Mouse (Mus musculus): ENCODE measurements around the gene Sema6d. TPM values are rescaled to one million over a fixed set of nuclear protein-coding genes. Genes with fewer than 3 reads are reported as not detected.

Gene Sema6d
- total and polyA plus RNA-seq, 3 experiments, result 0.05 TPM; not detected in 2

DNA sequence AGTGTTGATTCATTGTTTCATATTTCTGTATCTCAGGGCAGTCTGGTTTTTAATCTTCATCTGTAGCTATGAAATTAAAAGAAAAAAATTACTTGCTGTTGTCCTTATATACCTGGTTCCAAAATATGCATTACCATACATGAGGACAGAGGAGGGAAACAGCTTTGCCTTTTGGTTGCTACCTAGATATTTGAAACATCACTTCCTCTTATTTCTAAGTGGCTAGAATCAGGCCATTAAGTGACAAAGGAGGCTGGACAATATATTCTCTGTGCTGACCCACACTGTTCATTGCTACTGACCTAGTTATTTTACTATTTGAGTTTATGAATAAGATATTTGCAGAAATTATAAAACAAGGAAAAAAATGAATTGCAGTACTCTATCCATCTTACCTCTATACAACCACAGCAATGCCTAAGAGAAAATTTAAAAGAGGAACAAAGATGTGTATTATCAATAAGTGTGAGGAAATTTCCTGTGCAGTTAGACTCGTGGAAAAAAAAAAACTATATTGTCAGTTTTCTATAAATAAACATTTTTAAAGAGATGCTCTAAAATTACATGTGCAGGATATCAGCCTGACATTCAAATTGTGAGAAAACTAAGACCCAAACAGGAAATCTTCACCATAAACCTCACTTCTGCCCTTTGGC, 330.5 kb downstream of the Sema6d start:
- Histone ChIP-seq H3K4me1 (ENCODE audit: insufficient read depth, low read depth, low read length) (no peaks in the 10 kb centered on the region), H3K27me3 (ENCODE audit: insufficient read depth, low read length) (no peaks in the 10 kb centered on the region), H3K36me3 (replicated peaks) (no peaks in the 10 kb centered on the region), H3K9me3 (replicated peaks) (peaks cover 21% of the 10 kb centered on the region), H3K4me3 (ENCODE audit: low read depth, low read length) (no peak overlapping the region)
- DNase-seq (ENCODE audit: low spot score), result no peak
- TF ChIP-seq GATA2 (IDR thresholded peaks at IDR 0.05; ENCODE audit: borderline replicate concordance, low read depth, low read length), result no peak
- no peak for TF ChIP-seq POLR2AphosphoS5 (IDR thresholded peaks at IDR 0.05; ENCODE audit: insufficient replicate concordance, low read depth, low read length)
- TF ChIP-seq TAL1 (conservative IDR thresholded peaks at IDR 0.05; ENCODE audit: low read depth, low read length), result no peak
- no peak for TF ChIP-seq CTCF (IDR thresholded peaks at IDR 0.05; ENCODE audit: low read depth, low read length)
- TF ChIP-seq GATA1 (IDR thresholded peaks at IDR 0.05; ENCODE audit: borderline replicate concordance, low read length), result no peak
- no peak for ATAC-seq (ENCODE audit: extremely low read depth, insufficient number of reproducible peaks, low FRiP score, poor library complexity, severe bottlenecking)

DNA sequence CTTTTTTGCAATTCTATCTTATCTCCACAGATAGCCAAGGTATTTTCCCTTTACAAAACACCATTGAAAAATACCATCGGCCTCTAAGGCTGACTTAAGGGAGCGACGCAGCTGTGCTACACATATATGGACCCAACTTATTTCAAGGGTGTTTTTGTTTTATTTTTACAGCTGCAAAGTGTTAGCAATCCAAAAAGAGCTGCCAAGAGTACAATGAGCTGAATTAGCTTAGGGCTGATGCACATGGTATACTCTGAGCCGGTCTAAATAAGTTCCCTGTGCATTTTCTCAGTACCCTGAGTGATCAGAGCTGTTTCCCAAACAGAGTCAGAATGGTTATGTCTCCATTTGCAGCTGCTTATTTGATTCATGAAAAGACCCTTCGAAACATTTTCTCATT, 340.0 kb downstream of the Sema6d start:
- ATAC-seq (ENCODE audit: extremely low read depth, insufficient number of reproducible peaks, low FRiP score, poor library complexity, severe bottlenecking) (no peak), DNase-seq (ENCODE audit: low spot score) (no peak)
- TF ChIP-seq CTCF (IDR thresholded peaks at IDR 0.05; ENCODE audit: low read depth, low read length), result no peak
- TF ChIP-seq POLR2AphosphoS5 (IDR thresholded peaks at IDR 0.05; ENCODE audit: insufficient replicate concordance, low read depth, low read length), result no peak
- no peak for TF ChIP-seq GATA1 (IDR thresholded peaks at IDR 0.05; ENCODE audit: borderline replicate concordance, low read length)
- TF ChIP-seq TAL1 (conservative IDR thresholded peaks at IDR 0.05; ENCODE audit: low read depth, low read length), result no peak
- TF ChIP-seq GATA2 (IDR thresholded peaks at IDR 0.05; ENCODE audit: borderline replicate concordance, low read depth, low read length), result no peak
- H3K36me3 ChIP-seq (replicated peaks), result no peaks in the 10 kb centered on the region
- H3K27me3 ChIP-seq (ENCODE audit: insufficient read depth, low read length), result no peaks in the 10 kb centered on the region
- no peak overlapping the region for H3K4me3 ChIP-seq (ENCODE audit: low read depth, low read length)
- H3K4me1 ChIP-seq (ENCODE audit: insufficient read depth, low read depth, low read length), result no peaks in the 10 kb centered on the region
- peaks cover 13% of the 10 kb centered on the region for H3K9me3 ChIP-seq (replicated peaks)

DNA sequence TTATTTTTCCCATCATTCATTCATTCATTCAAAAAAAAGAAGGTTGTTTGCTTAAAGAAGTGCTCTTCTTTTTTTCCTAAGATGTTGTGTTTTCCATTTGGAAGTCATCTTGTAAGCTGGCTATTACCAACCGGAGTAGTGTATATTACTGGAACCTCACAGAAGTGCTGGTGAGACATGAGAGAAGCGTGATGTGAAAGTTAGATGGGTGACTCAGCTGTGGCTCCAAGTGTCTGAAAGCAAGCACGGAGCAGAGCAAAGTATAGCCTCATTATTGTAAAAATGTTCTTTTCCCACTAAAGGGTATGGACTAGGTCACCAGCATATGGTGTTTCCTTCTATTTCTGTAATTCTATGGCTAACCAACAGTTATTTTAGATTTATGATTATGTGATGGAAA, 340.9 kb downstream of the Sema6d start:
- DNase-seq (ENCODE audit: low spot score) (no peak), ATAC-seq (ENCODE audit: extremely low read depth, insufficient number of reproducible peaks, low FRiP score, poor library complexity, severe bottlenecking) (no peak)
- Histone ChIP-seq H3K9me3 (replicated peaks) (peaks cover 18% of the 10 kb centered on the region), H3K4me1 (ENCODE audit: insufficient read depth, low read depth, low read length) (no peaks in the 10 kb centered on the region), H3K36me3 (replicated peaks) (no peaks in the 10 kb centered on the region), H3K4me3 (ENCODE audit: low read depth, low read length) (no peak overlapping the region), H3K27me3 (ENCODE audit: insufficient read depth, low read length) (no peaks in the 10 kb centered on the region)
- TF ChIP-seq GATA1 (IDR thresholded peaks at IDR 0.05; ENCODE audit: borderline replicate concordance, low read length), result no peak
- TF ChIP-seq CTCF (IDR thresholded peaks at IDR 0.05; ENCODE audit: low read depth, low read length), result no peak
- TF ChIP-seq TAL1 (conservative IDR thresholded peaks at IDR 0.05; ENCODE audit: low read depth, low read length), result no peak
- TF ChIP-seq POLR2AphosphoS5 (IDR thresholded peaks at IDR 0.05; ENCODE audit: insufficient replicate concordance, low read depth, low read length), result no peak

- H3K27me3 ChIP-seq (ENCODE audit: insufficient read depth, low read length), result no peaks in the 10 kb centered on the region
- H3K4me3 ChIP-seq (ENCODE audit: low read depth, low read length), result no peak overlapping the region
- ATAC-seq (ENCODE audit: extremely low read depth, insufficient number of reproducible peaks, low FRiP score, poor library complexity, severe bottlenecking) (no peak), DNase-seq (ENCODE audit: low spot score) (no peak)
- H3K4me1 ChIP-seq (ENCODE audit: insufficient read depth, low read depth, low read length), result no peaks in the 10 kb centered on the region
- H3K9me3 ChIP-seq (replicated peaks), result peaks cover 37% of the 10 kb centered on the region
- TF ChIP-seq CTCF (IDR thresholded peaks at IDR 0.05; ENCODE audit: low read depth, low read length) (no peak), TAL1 (conservative IDR thresholded peaks at IDR 0.05; ENCODE audit: low read depth, low read length) (no peak), POLR2AphosphoS5 (IDR thresholded peaks at IDR 0.05; ENCODE audit: insufficient replicate concordance, low read depth, low read length) (no peak), GATA2 (IDR thresholded peaks at IDR 0.05; ENCODE audit: borderline replicate concordance, low read depth, low read length) (no peak), GATA1 (IDR thresholded peaks at IDR 0.05; ENCODE audit: borderline replicate concordance, low read length) (no peak)
- no peaks in the 10 kb centered on the region for H3K36me3 ChIP-seq (replicated peaks)
Observed at GRCm38 (mm10) chr2:124435382-124436002, 345.7 kb downstream of the Sema6d start.

GRCm38 (mm10) chr2:124436704-124437103, 346.9 kb downstream of the Sema6d start:
- Histone ChIP-seq H3K9me3 (replicated peaks) (peaks cover 37% of the 10 kb centered on the region), H3K36me3 (replicated peaks) (no peaks in the 10 kb centered on the region), H3K4me1 (ENCODE audit: insufficient read depth, low read depth, low read length) (no peaks in the 10 kb centered on the region), H3K4me3 (ENCODE audit: low read depth, low read length) (no peak overlapping the region), H3K27me3 (ENCODE audit: insufficient read depth, low read length) (no peaks in the 10 kb centered on the region)
- TF ChIP-seq GATA2 (IDR thresholded peaks at IDR 0.05; ENCODE audit: borderline replicate concordance, low read depth, low read length), result no peak
- no peak for TF ChIP-seq GATA1 (IDR thresholded peaks at IDR 0.05; ENCODE audit: borderline replicate concordance, low read length)
- TF ChIP-seq TAL1 (conservative IDR thresholded peaks at IDR 0.05; ENCODE audit: low read depth, low read length), result no peak
- TF ChIP-seq POLR2AphosphoS5 (IDR thresholded peaks at IDR 0.05; ENCODE audit: insufficient replicate concordance, low read depth, low read length), result no peak
- no peak for TF ChIP-seq CTCF (IDR thresholded peaks at IDR 0.05; ENCODE audit: low read depth, low read length)
- no peak for DNase-seq (ENCODE audit: low spot score)
- no peak for ATAC-seq (ENCODE audit: extremely low read depth, insufficient number of reproducible peaks, low FRiP score, poor library complexity, severe bottlenecking)

DNA sequence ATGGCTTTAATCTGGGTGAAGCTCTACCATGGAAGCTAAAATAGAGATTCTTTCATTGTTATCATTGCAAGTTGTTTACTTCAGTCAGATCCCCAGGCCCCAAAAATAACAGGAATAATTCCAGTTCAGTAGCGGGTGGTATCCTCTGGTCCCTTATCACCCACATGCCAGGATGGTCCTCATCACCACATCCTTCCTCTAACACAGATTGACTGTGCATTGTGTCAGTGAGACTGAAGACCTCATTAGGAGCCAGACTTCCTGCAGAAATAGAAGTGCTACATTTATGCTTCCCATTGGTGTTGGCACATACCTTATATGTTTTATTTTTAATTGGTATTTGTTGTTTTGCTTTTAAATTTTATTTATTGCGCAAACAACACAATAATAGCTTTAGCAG, 354.4 kb downstream of the Sema6d start:
- no peak for ATAC-seq (ENCODE audit: extremely low read depth, insufficient number of reproducible peaks, low FRiP score, poor library complexity, severe bottlenecking)
- Histone ChIP-seq H3K27me3 (ENCODE audit: insufficient read depth, low read length) (no peaks in the 10 kb centered on the region), H3K9me3 (replicated peaks) (peaks cover 21% of the 10 kb centered on the region), H3K4me3 (ENCODE audit: low read depth, low read length) (no peak overlapping the region), H3K4me1 (ENCODE audit: insufficient read depth, low read depth, low read length) (no peaks in the 10 kb centered on the region), H3K36me3 (replicated peaks) (no peaks in the 10 kb centered on the region)
- DNase-seq (ENCODE audit: low spot score), result no peak
- TF ChIP-seq GATA2 (IDR thresholded peaks at IDR 0.05; ENCODE audit: borderline replicate concordance, low read depth, low read length) (no peak), POLR2AphosphoS5 (IDR thresholded peaks at IDR 0.05; ENCODE audit: insufficient replicate concordance, low read depth, low read length) (no peak), GATA1 (IDR thresholded peaks at IDR 0.05; ENCODE audit: borderline replicate concordance, low read length) (no peak), CTCF (IDR thresholded peaks at IDR 0.05; ENCODE audit: low read depth, low read length) (no peak), TAL1 (conservative IDR thresholded peaks at IDR 0.05; ENCODE audit: low read depth, low read length) (no peak)
